Mouse (Mus musculus): ENCODE measurements around the gene Gpr107.

DNA sequence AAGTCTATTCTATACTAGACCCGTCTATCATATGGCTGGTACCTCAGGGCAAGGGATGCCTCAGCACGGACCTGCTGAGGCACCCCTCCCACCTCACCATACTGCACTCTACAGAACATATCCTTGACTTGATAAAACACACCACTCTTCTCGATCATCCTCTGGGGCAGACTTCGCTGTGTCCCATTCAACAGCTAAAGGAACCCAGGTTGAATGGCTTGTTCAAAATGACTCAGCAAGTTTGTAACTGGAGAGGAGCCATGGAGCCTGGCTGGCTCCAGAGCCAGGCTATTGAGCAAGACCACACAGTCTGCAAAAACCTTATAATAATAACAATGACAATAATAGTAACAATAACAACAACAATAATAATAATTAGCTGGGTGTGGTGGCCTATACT lies 24.2 kb upstream of the Gpr107 start:
- TF ChIP-seq CTCF (IDR thresholded peaks at IDR 0.05): no peak
- TF ChIP-seq EP300 (IDR thresholded peaks at IDR 0.05): no peak
